Mouse (Mus musculus): ENCODE measurements at regions not wholly inside any gene's neighbourhood (a gene's known extent, or its start where the extent isn't known, plus 50 kb on each side); places are given as distances from the start of the nearest gene placed in this dataset.

- no peaks in the 10 kb centered on the region for H3K27me3 ChIP-seq
- no peaks in the 10 kb centered on the region for H3K4me1 ChIP-seq
- H3K9me3 ChIP-seq: no peaks in the 10 kb centered on the region
- H3K4me3 ChIP-seq: no peak overlapping the region
- ATAC-seq (ENCODE audit: insufficient number of reproducible peaks, insufficient read depth, low FRiP score, low TSS enrichment, low read depth): no peak
- no peaks in the 10 kb centered on the region for H3K36me3 ChIP-seq
- 78% methylated on average over 6 of the region's 6 CpGs for whole genome bisulfite sequencing
- H3K9ac ChIP-seq: no peak overlapping the region
- H3K4me2 ChIP-seq: no peak overlapping the region
- H3K27ac ChIP-seq: no peak overlapping the region
These were observed 496.4 kb downstream of the Cntnap4 start for GRCm38 (mm10) chr8:113066170-113066708.

- no peak for ATAC-seq (ENCODE audit: insufficient number of reproducible peaks, insufficient read depth, low FRiP score, low TSS enrichment, low read depth)
- Histone ChIP-seq H3K27ac (no peak overlapping the region), H3K4me3 (no peak overlapping the region), H3K9ac (no peak overlapping the region), H3K4me1 (no peaks in the 10 kb centered on the region), H3K36me3 (no peaks in the 10 kb centered on the region), H3K4me2 (no peak overlapping the region), H3K27me3 (no peaks in the 10 kb centered on the region), H3K9me3 (no peaks in the 10 kb centered on the region)
- WGBS: 92% methylated on average over 2 of the region's 2 CpGs
These were observed 514.1 kb downstream of the Cntnap4 start for GRCm38 (mm10) chr8:113083976-113084375.

GRCm38 (mm10) chr8:113087586-113087985, 517.7 kb downstream of the Cntnap4 start:
- Histone ChIP-seq H3K4me3 (no peak overlapping the region), H3K9ac (no peak overlapping the region), H3K9me3 (no peaks in the 10 kb centered on the region), H3K27me3 (no peaks in the 10 kb centered on the region), H3K4me2 (no peak overlapping the region), H3K27ac (no peak overlapping the region), H3K4me1 (no peaks in the 10 kb centered on the region), H3K36me3 (no peaks in the 10 kb centered on the region)
- WGBS: 75% methylated on average over 1 of the region's 1 CpGs
- ATAC-seq (ENCODE audit: insufficient number of reproducible peaks, insufficient read depth, low FRiP score, low TSS enrichment, low read depth): no peak

- no peak overlapping the region for H3K4me2 ChIP-seq
- H3K36me3 ChIP-seq: no peaks in the 10 kb centered on the region
- no peak overlapping the region for H3K9ac ChIP-seq
- H3K4me1 ChIP-seq: no peaks in the 10 kb centered on the region
- no peak overlapping the region for H3K4me3 ChIP-seq
- 65% methylated on average over 6 of the region's 6 CpGs for WGBS
- no peaks in the 10 kb centered on the region for H3K9me3 ChIP-seq
- ATAC-seq (ENCODE audit: insufficient number of reproducible peaks, insufficient read depth, low FRiP score, low TSS enrichment, low read depth): no peak
- H3K27ac ChIP-seq: no peak overlapping the region
- no peaks in the 10 kb centered on the region for H3K27me3 ChIP-seq
These were observed 523.7 kb upstream of the Mon1b start for GRCm38 (mm10) chr8:113111665-113112064.

GRCm38 (mm10) chr8:113114165-113114700, 521.2 kb upstream of the Mon1b start:
- Histone ChIP-seq H3K9ac (no peak overlapping the region), H3K4me1 (no peaks in the 10 kb centered on the region), H3K36me3 (no peaks in the 10 kb centered on the region), H3K4me3 (no peak overlapping the region), H3K9me3 (no peaks in the 10 kb centered on the region), H3K27ac (no peak overlapping the region), H3K4me2 (no peak overlapping the region), H3K27me3 (no peaks in the 10 kb centered on the region)
- 51% methylated on average over 3 of the region's 3 CpGs for WGBS
- ATAC-seq (ENCODE audit: insufficient number of reproducible peaks, insufficient read depth, low FRiP score, low TSS enrichment, low read depth): no peak

GRCm38 (mm10) chr8:113117241-113117640, 518.1 kb upstream of the Mon1b start:
- 73% methylated on average over 9 of the region's 9 CpGs for WGBS
- ATAC-seq (ENCODE audit: insufficient number of reproducible peaks, insufficient read depth, low FRiP score, low TSS enrichment, low read depth): no peak
- no peak overlapping the region for H3K4me2 ChIP-seq
- H3K4me1 ChIP-seq: no peaks in the 10 kb centered on the region
- no peak overlapping the region for H3K9ac ChIP-seq
- H3K9me3 ChIP-seq: no peaks in the 10 kb centered on the region
- no peak overlapping the region for H3K4me3 ChIP-seq
- H3K27me3 ChIP-seq: no peaks in the 10 kb centered on the region
- no peaks in the 10 kb centered on the region for H3K36me3 ChIP-seq
- no peak overlapping the region for H3K27ac ChIP-seq

GRCm38 (mm10) chr8:113125586-113125985, 509.8 kb upstream of the Mon1b start:
- Histone ChIP-seq H3K27me3 (no peaks in the 10 kb centered on the region), H3K36me3 (no peaks in the 10 kb centered on the region), H3K9me3 (no peaks in the 10 kb centered on the region), H3K27ac (no peak overlapping the region), H3K4me2 (no peak overlapping the region), H3K4me3 (no peak overlapping the region), H3K9ac (no peak overlapping the region), H3K4me1 (no peaks in the 10 kb centered on the region)
- WGBS: 70% methylated on average over 6 of the region's 6 CpGs
- no peak for ATAC-seq (ENCODE audit: insufficient number of reproducible peaks, insufficient read depth, low FRiP score, low TSS enrichment, low read depth)

- no peaks in the 10 kb centered on the region for H3K4me1 ChIP-seq
- no peak for ATAC-seq (ENCODE audit: insufficient number of reproducible peaks, insufficient read depth, low FRiP score, low TSS enrichment, low read depth)
- no peak overlapping the region for H3K4me3 ChIP-seq
- no peak overlapping the region for H3K9ac ChIP-seq
- H3K4me2 ChIP-seq: no peak overlapping the region
- no peaks in the 10 kb centered on the region for H3K36me3 ChIP-seq
- no peaks in the 10 kb centered on the region for H3K27me3 ChIP-seq
- H3K27ac ChIP-seq: no peak overlapping the region
- H3K9me3 ChIP-seq: no peaks in the 10 kb centered on the region
These were observed 498.0 kb upstream of the Mon1b start for GRCm38 (mm10) chr8:113137361-113137760.

- Histone ChIP-seq H3K4me1 (no peaks in the 10 kb centered on the region), H3K27ac (no peak overlapping the region), H3K4me3 (no peak overlapping the region), H3K4me2 (no peak overlapping the region), H3K9ac (no peak overlapping the region), H3K36me3 (no peaks in the 10 kb centered on the region), H3K9me3 (no peaks in the 10 kb centered on the region), H3K27me3 (no peaks in the 10 kb centered on the region)
- 74% methylated on average over 1 of the region's 1 CpGs for WGBS
- no peak for ATAC-seq (ENCODE audit: insufficient number of reproducible peaks, insufficient read depth, low FRiP score, low TSS enrichment, low read depth)
These were observed 495.4 kb upstream of the Mon1b start for GRCm38 (mm10) chr8:113140021-113140420.

GRCm38 (mm10) chr8:113141131-113141530, 494.3 kb upstream of the Mon1b start:
- no peak for ATAC-seq (ENCODE audit: insufficient number of reproducible peaks, insufficient read depth, low FRiP score, low TSS enrichment, low read depth)
- H3K4me2 ChIP-seq: no peak overlapping the region
- no peak overlapping the region for H3K4me3 ChIP-seq
- no peak overlapping the region for H3K27ac ChIP-seq
- no peaks in the 10 kb centered on the region for H3K27me3 ChIP-seq
- WGBS: 84% methylated on average over 1 of the region's 1 CpGs
- no peak overlapping the region for H3K9ac ChIP-seq
- H3K9me3 ChIP-seq: no peaks in the 10 kb centered on the region
- H3K4me1 ChIP-seq: no peaks in the 10 kb centered on the region
- H3K36me3 ChIP-seq: no peaks in the 10 kb centered on the region

- Histone ChIP-seq H3K4me2 (no peak overlapping the region), H3K4me1 (no peaks in the 10 kb centered on the region), H3K27ac (no peak overlapping the region), H3K27me3 (no peaks in the 10 kb centered on the region), H3K9ac (no peak overlapping the region), H3K4me3 (no peak overlapping the region), H3K36me3 (no peaks in the 10 kb centered on the region), H3K9me3 (no peaks in the 10 kb centered on the region)
- no peak for ATAC-seq (ENCODE audit: insufficient number of reproducible peaks, insufficient read depth, low FRiP score, low TSS enrichment, low read depth)
- 70% methylated on average over 1 of the region's 1 CpGs for WGBS
These were observed 458.8 kb upstream of the Mon1b start for GRCm38 (mm10) chr8:113176591-113176990.

GRCm38 (mm10) chr8:113183186-113183585, 452.2 kb upstream of the Mon1b start:
- ATAC-seq (ENCODE audit: insufficient number of reproducible peaks, insufficient read depth, low FRiP score, low TSS enrichment, low read depth): no peak
- Histone ChIP-seq H3K27me3 (no peaks in the 10 kb centered on the region), H3K27ac (no peak overlapping the region), H3K4me2 (no peak overlapping the region), H3K36me3 (no peaks in the 10 kb centered on the region), H3K4me1 (no peaks in the 10 kb centered on the region), H3K9ac (no peak overlapping the region), H3K4me3 (no peak overlapping the region), H3K9me3 (no peaks in the 10 kb centered on the region)
- 7% methylated on average over 2 of the region's 2 CpGs for WGBS

Measured in embryonic facial prominence, embryonic 13.5 days (tissue).